Mouse (Mus musculus) heart, postnatal 0 days (tissue): ENCODE results near the gene Rmi2. TPM values are rescaled to one million over a fixed set of nuclear protein-coding genes. Genes with fewer than 3 reads are reported as not detected.

Experiments
- ATAC-seq: fragments of 200-750 bp; cut with Nextera tagmentation; 2 replicates; pipeline ENCODE4 v1.8.0; 2017; ENCODE audit warnings: low read depth, moderate number of reproducible peaks, moderate library complexity; ENCODE audit not compliant: insufficient read depth
- DNase-seq: peaks from one replicate; pipeline ENCODE4 v3.0.0-alpha.2; 2016; ENCODE audit warnings: low spot score
- H3K27ac ChIP-seq: fragments of 300-500 bp; sonication (generic); 2 replicates; pipeline ENCODE4 v1.5.1; 2014; ENCODE audit warnings: low read depth, mild to moderate bottlenecking
- H3K27me3 ChIP-seq: fragments of 300-500 bp; sonication (generic); 2 replicates; pipeline ENCODE4 v1.6.1; 2014; ENCODE audit warnings: low read length, mixed read lengths; ENCODE audit not compliant: control insufficient read depth, insufficient read depth
- H3K36me3 ChIP-seq: fragments of 300-500 bp; sonication (generic); replicated peaks from 2 replicates; pipeline ENCODE4 v1.6.1; 2014; ENCODE audit warnings: low read length, mixed read lengths; ENCODE audit not compliant: control insufficient read depth, insufficient read depth
- H3K4me1 ChIP-seq: fragments of 300-500 bp; sonication (generic); 2 replicates; pipeline ENCODE4 v1.6.1; 2014; ENCODE audit warnings: antibody characterized with exemption; ENCODE audit not compliant: control insufficient read depth, insufficient read depth
- H3K4me2 ChIP-seq: fragments of 300-500 bp; sonication (generic); 2 replicates; pipeline ENCODE4 v1.6.1; 2014; ENCODE audit warnings: low read depth, mild to moderate bottlenecking, low read length, moderate library complexity
- H3K4me3 ChIP-seq: fragments of 300-500 bp; sonication (generic); 2 replicates; pipeline ENCODE4 v1.5.1; 2014; ENCODE audit warnings: low read depth, low read length
- H3K9ac ChIP-seq: fragments of 300-500 bp; sonication (generic); replicated peaks from 2 replicates; pipeline ENCODE4 v1.6.1; 2014; ENCODE audit warnings: low read depth, low read length, mixed read lengths
- H3K9me3 ChIP-seq: fragments of 300-500 bp; sonication (generic); replicated peaks from 2 replicates; pipeline ENCODE4 v1.6.1; 2016; ENCODE audit warnings: low read length; ENCODE audit not compliant: control insufficient read depth
- CTCF ChIP-seq: IDR thresholded peaks from 2 replicates; pipeline ENCODE4 v1.5.1; 2016; ENCODE audit warnings: antibody characterized with exemption, control low read depth, low read depth
- EP300 ChIP-seq: IDR thresholded peaks from 2 replicates; pipeline ENCODE4 v1.6.1; 2016; ENCODE audit warnings: antibody characterized with exemption, low read depth
- WGBS: fragments of 180-500 bp; shearing (Covaris S2); extraction: QIAGEN DNeasy Blood & Tissue Kit; methylation state at CpG from one replicate; pipeline ENCODE4 v1.1.7; 2014; 5-methylcytosine and 5-hydroxymethylcytosine counted together
- polyA plus RNA-seq: library from polyadenylated mRNA; unstranded; fragments of >200 nt; fragmentation: Nextera tagmentation; extraction: Ambion mirVana; gene quantifications from 2 replicates; pipeline ENCODE4 v1.2.1, GENCODE M21; 2015
- total RNA-seq: library from RNA; depleted of rRNA; stranded (reverse); fragments of >200 nt; gene quantifications from 2 replicates; pipeline ENCODE4 v1.2.3, GENCODE M21; 2014; ENCODE audit warnings: low replicate concordance

Rmi2 gene
- total and polyA plus RNA-seq, 2 experiments from 2014 or later = 0.83 to 1.6 TPM

DNA sequence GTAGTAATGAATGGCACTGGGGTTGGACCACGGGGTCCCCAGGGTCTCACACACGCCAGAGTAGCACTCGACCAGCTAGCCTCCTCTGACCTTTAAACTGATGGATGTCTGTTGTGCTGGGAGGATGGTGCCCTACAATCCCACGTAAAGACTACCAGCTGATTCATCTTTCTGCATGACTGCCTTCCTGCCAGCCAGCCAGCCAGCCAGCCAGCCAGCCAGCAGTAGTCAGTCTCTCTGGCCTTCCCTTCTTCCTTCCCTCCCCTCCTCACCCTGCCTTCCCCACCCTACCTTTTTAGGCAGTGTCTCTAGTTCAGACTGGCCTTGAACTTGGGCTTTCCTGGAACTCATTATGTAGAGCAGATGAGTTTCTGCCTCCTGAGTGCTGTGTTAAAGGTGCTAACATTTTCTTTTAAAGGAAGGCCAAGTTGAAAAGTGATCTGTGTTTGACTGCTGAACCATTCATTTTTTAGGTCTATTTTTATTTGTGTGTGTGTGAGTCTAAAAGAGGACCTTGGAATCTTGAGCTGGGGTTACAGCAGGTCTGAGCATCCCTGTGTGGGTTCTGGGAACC is 7.5 kb downstream of the Rmi2 start:
- Histone ChIP-seq H3K9me3 (no peaks in the 10 kb centered on the region), H3K36me3 (no peaks in the 10 kb centered on the region), H3K27me3 (no peaks in the 10 kb centered on the region), H3K27ac (no peak overlapping the region), H3K4me2 (no peak overlapping the region), H3K4me1 (peaks cover 36% of the 10 kb centered on the region), H3K9ac (no peak overlapping the region), H3K4me3 (no peak overlapping the region)
- no peak for TF ChIP-seq EP300
- no peak for TF ChIP-seq CTCF
- ATAC-seq (no peak), DNase-seq (no peak)
- WGBS = 90% methylated on average over 4 of the region's 4 CpGs

DNA sequence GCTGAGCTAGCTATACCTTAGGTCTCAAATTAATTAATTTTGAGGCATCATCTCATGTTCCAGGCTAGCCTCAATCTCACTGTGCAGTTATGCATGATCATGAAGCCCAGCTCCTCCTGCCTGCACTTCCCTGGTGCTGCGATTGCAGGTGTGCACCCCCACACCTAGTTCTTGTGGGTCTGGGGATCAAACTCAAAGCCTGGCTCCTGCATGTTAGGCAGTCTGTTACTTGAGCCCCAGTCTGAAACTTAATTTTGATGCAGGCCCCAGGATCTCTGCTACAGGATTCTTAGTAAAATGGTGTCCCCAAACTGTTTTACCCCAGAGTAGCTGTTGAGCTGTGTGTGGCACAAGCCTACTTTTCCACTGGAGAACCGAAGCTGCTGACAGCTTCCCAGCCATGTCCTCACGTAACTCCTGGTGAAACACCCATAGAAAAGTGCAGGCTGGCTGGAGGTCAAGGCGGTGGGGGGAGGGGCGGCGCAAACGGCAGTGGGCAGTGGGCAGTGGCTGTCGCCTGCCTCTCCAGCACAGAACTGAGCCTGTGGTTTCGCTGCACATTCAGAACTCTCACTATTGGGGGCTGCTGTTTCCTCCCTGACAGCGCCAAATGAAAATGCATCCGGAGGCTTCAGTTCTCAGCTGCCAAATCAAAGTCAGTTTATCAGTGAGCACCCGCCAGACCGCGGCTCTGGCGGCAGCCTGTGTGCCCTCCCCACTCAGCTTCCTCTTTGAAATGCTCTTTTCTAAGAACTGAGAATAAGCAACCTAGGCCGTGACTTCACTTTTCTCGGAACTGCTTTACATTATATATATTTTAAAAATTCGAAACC is 8.8 kb downstream of the Rmi2 start:
- Histone ChIP-seq H3K4me1 (peaks cover 25% of the 10 kb centered on the region), H3K36me3 (no peaks in the 10 kb centered on the region), H3K9ac (peak overlapping the region; percentile 43), H3K27me3 (no peaks in the 10 kb centered on the region), H3K27ac (peak overlapping the region; percentile 57), H3K9me3 (no peaks in the 10 kb centered on the region), H3K4me2 (peak overlapping the region; percentile 69), H3K4me3 (peak overlapping the region; percentile 37)
- WGBS = 4% methylated on average over 18 of the region's 18 CpGs
- DNase-seq = peak; percentile 78
- TF ChIP-seq EP300 (0 out of 2 replicates have a peak, but pooled peaks have one; percentile 36), CTCF (no peak)
- peak; percentile 56 for ATAC-seq

GRCm38 (mm10) chr16:10844319-10844670 is 9.4 kb downstream of the Rmi2 start:
- peak overlapping the region; percentile 69 for H3K4me2 ChIP-seq
- peak overlapping the region; percentile 57 for H3K27ac ChIP-seq
- H3K36me3 ChIP-seq = no peaks in the 10 kb centered on the region
- 40% methylated on average over 6 of the region's 6 CpGs for WGBS
- peaks cover 20% of the 10 kb centered on the region for H3K4me1 ChIP-seq
- TF ChIP-seq EP300 (no peak), CTCF (no peak)
- no peaks in the 10 kb centered on the region for H3K27me3 ChIP-seq
- H3K9ac ChIP-seq = peak overlapping the region; percentile 43; the same call in 1 of the 2 replicates
- DNase-seq = no peak
- ATAC-seq = no peak
- peak overlapping the region; percentile 37 for H3K4me3 ChIP-seq
- H3K9me3 ChIP-seq = no peaks in the 10 kb centered on the region

DNA sequence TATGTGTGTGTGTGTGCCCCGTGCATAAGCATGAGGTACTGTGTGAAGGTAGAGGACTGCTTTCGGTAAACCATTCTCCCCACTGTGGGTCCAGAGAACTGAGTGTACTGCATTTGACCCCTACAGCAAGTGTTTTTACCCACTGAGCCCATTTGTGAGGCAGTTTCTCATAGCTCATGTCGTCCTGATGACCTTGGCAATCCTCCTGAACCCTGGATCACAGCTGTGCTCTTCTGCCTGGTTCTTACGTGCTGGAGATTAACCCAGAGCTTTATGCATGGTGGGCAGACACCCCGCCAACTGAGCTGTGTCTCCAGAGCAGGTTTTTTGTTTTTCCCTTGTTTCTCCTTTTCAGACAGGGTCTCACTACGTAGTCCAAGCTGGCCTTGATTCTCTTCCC is 11.1 kb downstream of the Rmi2 start:
- no peaks in the 10 kb centered on the region for H3K36me3 ChIP-seq
- H3K27ac ChIP-seq = no peak overlapping the region
- WGBS = 78% methylated on average over 6 of the region's 6 CpGs
- H3K4me2 ChIP-seq = no peak overlapping the region
- no peak overlapping the region for H3K9ac ChIP-seq
- no peaks in the 10 kb centered on the region for H3K27me3 ChIP-seq
- TF ChIP-seq EP300 (no peak), CTCF (no peak)
- ATAC-seq (no peak), DNase-seq (no peak)
- H3K4me1 ChIP-seq = peaks cover 27% of the 10 kb centered on the region
- H3K9me3 ChIP-seq = no peaks in the 10 kb centered on the region
- no peak overlapping the region for H3K4me3 ChIP-seq

GRCm38 (mm10) chr16:10846503-10846902 is 11.6 kb downstream of the Rmi2 start:
- Histone ChIP-seq H3K36me3 (no peaks in the 10 kb centered on the region), H3K4me2 (no peak overlapping the region), H3K4me3 (no peak overlapping the region), H3K27ac (no peak overlapping the region), H3K27me3 (no peaks in the 10 kb centered on the region), H3K9me3 (no peaks in the 10 kb centered on the region), H3K4me1 (peaks cover 27% of the 10 kb centered on the region), H3K9ac (no peak overlapping the region)
- no peak for TF ChIP-seq EP300
- peak; percentile 82 for TF ChIP-seq CTCF
- ATAC-seq = peak; percentile 76
- peak; percentile 74 for DNase-seq
- 55% methylated on average over 4 of the region's 4 CpGs for WGBS
